Mouse (Mus musculus) forelimb bud, embryonic 11.5 days (tissue): ENCODE measurements at regions not wholly inside any gene's neighbourhood (a gene's known extent, or its start where the extent isn't known, plus 50 kb on each side); places are given as distances from the start of the nearest gene placed in this dataset.

Experiments
- DNase-seq: peaks from one replicate; pipeline ENCODE4 v3.0.0-alpha.2; 2012; ENCODE audit warnings: low read depth, low spot score

DNA sequence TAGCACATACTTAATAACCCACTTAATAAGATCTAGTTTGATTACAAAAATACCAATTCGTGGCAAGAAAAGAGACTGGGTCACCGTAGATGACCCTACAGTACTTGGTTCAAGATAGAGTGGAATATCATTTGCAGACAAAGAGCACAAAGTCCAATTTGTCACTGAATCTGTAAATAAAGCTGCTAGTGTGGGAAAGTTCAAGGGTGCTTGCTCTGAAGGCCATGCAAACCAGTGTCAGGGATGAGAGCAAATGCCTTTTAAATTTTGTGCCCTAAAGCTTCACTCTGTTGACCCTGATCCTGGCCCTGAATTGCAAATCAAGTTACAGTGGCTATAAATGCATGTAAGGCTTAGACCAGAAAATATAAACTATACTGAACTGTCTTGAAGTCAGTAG is 113.1 kb downstream of the Cd55b start:
- no peak for DNase-seq

DNA sequence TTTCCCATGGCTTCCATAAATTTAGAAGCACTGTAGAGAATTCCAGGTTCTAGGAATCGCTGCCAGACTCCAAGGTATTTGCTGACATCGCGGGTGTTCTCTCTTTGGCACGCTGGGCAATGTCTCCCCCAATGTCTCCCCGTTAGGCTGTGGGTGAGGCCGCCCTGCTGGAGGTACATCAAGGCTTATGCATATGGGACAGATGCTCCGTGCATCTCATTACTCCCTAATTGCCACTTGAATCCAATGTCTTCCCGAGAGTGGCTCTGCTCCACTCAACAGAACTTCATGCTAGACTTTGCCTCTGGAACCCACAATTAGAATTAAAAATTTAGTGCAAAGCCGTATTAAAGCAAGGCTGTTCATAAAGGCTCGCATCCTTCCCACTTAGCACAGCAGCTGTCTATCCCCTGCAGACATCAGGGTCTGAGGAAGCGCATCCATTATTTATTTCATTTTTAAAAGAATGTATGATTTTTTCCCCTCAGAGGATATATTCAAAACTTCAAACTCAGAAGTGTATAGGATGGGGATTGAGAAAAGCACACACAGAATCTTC is 120.9 kb downstream of the Cd55b start:
- DNase-seq = no peak

DNA sequence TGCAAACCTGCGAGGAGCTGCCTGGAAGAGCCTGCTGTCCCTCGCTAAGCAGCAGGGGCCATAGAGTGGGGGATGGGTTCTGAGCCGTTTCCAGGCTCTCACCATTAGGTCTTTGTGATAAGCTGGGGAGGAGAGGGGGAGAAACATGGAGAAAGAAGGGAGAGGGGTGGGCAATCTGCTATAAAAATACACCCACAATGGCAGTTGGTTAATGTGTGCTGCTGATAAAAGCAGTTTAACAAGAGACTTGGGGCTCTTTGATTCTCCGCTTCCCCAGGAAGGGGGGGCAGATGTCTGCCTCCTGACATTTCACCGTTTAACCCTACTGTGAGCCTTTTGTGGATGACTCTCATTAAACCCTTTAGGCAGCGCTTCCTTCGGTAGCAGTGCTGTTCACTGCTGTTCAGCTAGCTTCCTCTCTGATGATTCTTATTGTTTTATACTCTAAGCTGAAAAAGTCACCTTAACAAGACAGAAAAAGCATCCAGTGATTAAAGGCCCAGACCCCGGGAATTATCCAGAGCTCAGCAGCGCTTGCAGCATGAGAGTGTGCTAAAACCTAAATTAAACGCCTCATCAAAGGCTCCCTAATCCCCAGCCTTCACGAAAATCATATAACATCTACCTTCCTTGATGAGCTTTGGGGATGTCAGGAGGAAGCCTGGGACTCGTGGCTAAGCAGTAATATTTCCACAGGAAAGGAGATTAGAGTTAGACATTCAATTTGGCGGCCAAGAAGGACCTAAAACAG is 122.6 kb downstream of the Cd55b start:
- DNase-seq = peak; percentile 57

DNA sequence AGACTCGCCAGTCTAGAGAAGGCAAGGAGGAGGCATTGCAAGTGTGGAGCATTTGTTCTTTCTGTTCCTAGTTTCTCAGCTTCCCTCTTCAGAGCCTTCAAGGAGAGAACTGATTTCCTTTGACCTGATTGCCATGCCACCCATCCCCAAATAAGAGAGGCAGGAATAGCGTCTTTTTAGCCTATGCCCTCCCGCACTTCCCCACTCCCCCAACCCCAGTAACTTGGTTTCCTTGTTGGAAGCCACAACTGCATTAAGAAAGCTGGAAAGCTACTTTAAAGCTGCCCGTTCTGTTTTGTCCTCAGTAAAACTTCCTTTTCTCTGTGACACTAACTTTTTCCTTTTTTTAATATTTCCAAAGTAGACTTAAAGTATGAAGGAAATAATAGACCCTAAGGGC is 123.2 kb downstream of the Cd55b start:
- no peak for DNase-seq

DNA sequence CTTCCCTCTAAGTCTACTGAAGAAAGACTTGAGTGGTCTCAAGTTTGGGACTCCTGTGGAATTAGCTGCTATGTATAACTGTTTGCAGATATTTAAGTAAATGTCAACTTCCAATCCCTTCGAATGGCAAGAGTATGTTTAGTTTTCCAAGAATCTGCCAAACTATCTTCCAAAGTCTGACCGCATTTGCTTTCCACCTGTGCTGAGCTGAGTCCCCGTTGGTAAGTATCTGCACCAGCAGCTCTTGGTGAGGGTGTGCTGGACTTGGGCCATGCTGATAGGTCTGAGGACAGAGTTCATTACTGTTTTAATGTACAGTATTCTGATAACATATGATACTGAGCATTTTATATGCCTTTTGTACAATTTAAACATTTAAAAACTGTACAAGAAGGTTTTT is 123.7 kb downstream of the Cd55b start:
- DNase-seq = no peak

DNA sequence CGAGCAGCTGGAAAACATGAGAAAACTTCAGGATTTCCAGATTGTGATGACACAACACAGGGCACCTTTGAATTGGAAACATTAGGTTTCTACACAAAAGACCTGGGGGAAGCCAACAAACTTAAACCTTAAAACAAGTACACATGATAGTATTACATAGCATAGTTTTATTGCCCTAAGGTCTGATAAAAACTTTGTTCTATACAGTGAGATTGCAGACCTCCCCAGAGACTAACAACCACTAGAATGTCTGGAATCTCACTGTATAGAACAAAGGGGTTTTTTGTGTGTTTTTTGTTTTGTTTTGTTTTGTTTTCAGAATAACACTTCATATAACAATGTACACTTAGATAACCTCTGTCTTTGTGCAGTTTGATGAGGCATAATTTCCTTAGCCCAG is 124.2 kb downstream of the Cd55b start:
- DNase-seq = no peak

DNA sequence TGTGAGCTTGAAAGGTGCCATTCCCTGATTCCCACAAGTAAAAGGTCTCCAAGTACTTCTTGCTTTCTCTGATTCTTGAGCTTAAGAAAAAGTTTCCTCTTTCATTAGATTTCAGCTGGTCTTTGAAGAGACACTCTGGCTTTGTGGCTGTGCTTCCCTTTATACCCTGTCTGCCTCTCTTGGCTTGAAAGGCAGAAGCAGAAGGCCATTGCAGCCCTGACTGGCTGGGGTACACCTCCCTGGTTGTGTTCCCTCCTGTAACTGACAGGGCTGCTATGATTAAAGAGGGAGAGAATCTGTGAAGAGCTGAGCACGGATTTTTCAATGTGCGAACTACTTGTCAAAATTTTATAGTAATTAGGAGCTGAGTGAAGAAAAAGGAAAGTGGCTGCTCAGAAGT is 125.3 kb downstream of the Cd55b start:
- no peak for DNase-seq

DNA sequence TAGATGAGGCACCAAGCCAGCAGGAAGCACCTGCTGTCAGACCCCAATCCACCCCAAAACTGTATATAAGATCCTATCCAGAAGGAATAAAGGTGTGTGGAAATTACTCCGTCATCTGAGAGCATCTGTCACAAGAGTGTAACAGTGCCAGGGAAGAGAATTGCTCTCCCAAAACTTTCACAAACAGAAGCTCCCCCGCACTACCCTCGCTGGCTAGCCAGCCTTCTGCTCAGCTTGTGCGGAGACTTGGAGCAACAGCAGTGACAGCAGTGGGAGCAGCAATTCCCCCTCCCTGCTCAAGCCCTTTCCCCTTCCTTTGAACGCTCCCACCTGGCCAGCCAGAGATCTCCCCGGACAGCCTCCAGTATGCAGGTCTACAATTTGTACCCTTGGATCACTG is 136.9 kb downstream of the Cd55b start:
- DNase-seq = no peak

DNA sequence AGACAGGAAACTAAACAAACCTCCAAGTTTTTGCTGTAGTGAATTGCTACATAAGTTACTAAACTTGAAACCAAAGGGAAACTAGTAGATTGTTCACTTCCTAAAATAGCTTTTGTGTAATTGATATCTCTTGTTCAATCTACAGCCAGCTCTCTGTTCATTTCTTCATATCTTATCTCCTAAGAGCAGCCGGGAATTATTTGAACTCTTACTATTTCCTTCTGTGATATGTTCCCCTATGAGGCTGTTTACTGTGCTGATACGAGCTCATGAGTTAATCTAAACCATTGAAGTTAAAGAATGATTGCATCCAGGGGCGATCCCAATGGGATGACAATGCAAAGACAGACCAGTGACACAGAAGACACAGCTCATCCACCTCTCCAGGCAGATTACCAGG is 140.7 kb downstream of the Cd55b start:
- DNase-seq = no peak

DNA sequence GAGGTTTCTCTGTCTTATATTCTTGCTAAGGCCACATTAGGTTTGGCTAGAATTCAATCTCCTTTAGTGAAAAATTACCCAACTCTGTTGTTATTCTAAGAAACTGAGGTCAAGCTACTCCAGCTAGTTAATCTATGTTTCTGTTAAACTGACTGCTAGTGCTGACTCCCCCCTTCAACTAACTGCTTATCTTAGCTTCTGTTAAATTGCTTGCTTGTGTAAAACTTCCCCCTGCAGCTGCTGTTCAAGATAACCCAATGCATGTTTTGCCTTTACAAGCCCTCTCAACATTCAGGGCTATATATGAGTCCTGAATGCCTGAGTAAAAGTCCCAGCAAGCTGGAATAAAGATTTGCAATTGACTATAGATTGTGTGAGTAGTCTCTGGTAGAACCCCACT is 143.6 kb downstream of the Cd55b start:
- DNase-seq = no peak

DNA sequence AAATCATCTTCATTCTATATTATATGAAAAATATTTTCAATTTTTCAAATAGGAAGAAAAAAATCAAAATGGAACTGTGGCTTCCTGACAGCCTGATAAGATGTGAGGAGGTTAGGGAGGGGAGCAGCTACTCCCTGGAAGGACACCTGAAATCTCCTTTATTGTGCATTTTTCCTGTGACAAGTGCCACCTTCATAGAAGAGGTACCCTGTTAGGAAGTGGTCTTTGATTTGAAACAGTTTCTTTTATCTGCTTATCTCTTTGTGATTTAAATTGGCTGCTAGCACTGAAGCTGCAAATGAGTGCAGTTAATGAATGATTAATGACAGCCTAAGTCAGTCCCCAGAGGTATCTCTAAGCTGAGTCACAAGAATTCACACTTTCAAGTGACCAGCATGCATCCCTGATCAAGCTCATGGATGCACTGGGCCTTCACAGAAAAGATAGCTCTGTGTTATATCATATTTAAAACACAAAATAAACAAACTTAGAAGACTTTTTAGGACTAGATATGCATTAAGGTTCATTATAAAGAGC is 144.7 kb downstream of the Cd55b start:
- DNase-seq = no peak

DNA sequence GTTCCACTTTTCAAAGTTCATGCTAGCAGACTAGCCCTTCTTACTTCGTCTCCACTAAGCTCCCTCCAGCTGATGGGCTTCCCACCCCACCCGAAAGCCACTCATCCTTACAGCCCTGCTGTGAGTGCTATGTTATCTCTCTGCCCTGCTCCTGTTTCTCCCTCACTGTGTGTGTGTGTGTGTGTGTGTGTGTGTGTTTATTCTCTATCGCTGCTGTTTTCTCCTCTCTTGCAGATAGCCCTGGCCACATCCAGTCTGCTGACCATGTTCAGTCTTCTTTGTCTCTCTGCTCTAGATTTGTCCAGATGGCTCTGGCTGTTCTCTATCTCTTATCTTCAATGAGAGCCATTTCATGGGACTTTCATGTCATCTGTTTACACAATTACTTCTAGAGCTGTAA is 145.9 kb downstream of the Cd55b start:
- no peak for DNase-seq

DNA sequence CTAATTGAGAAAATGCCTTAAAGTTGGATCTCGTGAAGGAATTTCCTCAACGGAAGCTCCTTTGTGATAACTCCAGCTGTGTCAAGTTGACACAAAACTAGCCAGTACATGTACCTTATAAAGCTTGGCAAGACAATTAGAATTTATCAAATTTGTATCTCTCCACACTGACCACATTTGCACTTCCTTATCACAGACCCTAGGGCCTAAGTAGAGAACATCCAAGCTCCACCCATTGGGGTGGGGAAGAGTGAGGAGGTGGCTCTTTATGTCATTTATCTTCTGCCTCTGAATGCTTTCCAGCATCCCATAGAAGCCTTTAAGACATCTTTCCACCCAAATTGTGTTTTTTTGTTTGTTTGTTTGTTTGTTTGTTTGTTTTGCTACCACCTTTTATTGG is 146.8 kb downstream of the Cd55b start:
- no peak for DNase-seq

DNA sequence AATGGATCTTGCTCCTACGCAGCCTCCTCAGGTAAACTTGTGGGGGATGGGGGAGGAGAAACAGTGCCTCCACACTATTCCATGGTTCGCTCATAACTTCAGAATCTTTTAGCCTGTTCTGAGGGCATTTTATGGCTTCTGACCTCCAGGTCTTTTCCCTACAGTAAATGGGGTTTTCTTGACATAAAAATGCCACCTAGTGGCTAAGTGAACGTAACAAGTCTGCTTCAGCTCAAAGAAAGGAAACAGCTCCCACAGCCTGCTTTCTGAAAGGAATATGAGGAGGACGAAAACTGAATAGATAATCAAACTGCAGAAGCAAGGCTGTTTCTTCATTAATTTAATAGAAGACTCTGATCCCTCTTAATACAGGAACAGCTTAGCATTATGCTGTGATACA is 148.3 kb downstream of the Cd55b start:
- DNase-seq = no peak

DNA sequence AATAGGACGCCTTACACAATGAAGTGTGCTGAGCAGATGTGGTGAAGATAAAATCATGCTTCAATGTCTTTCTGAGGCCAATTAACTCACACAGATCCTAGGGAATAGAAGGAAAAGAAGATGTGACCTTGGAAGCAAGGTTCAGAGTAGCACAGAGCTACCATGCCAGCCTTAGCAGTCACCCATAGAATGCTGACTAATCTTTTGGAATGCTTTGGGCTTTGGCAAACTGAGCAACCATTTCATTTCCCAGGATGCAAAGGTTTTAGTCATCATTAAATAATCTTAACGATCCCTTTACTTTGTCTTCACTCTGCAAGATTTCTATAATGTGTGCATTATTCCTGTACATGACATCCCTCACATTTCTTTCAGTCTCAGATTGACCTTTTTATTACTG is 152.4 kb downstream of the Cd55b start:
- DNase-seq = no peak
